Mouse (Mus musculus) C2C12 (cell line): ENCODE data around the gene Oasl2.

Experiments
- CEBPB ChIP-seq: IDR thresholded peaks from one replicate; pipeline ENCODE4 v1.6.1; 2011; ENCODE audit warnings: low read depth, mild to moderate bottlenecking, control low read depth, moderate library complexity
- CTCF ChIP-seq: IDR thresholded peaks from one replicate; pipeline ENCODE4 v1.5.1; 2011; ENCODE audit not compliant: control insufficient read depth, insufficient read depth, insufficient read length
- MAX ChIP-seq: IDR thresholded peaks from one replicate; pipeline ENCODE4 v1.6.1; 2011; ENCODE audit warnings: mild to moderate bottlenecking, control low read depth

GRCm38 (mm10) chr5:114915854-114916253 is 19.1 kb downstream of the Oasl2 start:
- TF ChIP-seq CTCF (no peak), MAX (no peak), CEBPB (no peak)
